Mouse (Mus musculus): ENCODE data around the gene Vmn1r200. TPM values are rescaled to one million over a fixed set of nuclear protein-coding genes. Genes with fewer than 3 reads are reported as not detected.

Vmn1r200 gene
- not detected for total RNA-seq (2021)

DNA sequence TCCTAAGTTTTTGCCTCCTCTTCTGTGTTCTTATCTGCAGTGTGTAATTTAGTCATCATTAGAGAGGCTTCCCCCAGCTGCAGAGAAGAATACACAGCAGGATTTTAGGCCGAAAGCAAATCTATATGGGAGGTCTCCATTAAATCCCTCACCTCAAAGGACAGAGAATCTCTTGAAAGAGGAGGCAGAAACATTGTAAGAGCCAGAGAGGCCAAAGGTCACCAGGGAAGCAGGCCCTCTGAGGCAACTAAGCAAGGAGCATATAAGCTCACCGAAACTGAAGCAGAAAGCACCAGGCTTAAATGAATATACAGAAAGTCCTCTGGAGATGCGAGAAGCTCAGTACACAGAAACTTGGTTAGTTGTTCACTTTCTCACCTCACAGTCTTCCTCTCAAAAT is at the start of gene Vmn1r200:
Vmn1r200 (plus strand) TSS at position 301 of the 400 bp plus-strand sequence.
- no peak for DNase-seq

- no peak for DNase-seq
Observed at GRCm38 (mm10) chr13:22350064-22350463, 40.1 kb upstream of the Vmn1r200 start, which contains the start of gene Vmn1r198. Gene Vmn1r198 (plus strand): TSS chr13:22350364.

GRCm38 (mm10) chr13:22350813-22351212 is 39.4 kb upstream of the Vmn1r200 start:
- DNase-seq, result no peak

GRCm38 (mm10) chr13:22379518-22379917 is 10.7 kb upstream of the Vmn1r200 start, which contains the start of gene Vmn1r199:
Gene Vmn1r199 (plus strand): TSS chr13:22379818.
- no peak for DNase-seq

DNA sequence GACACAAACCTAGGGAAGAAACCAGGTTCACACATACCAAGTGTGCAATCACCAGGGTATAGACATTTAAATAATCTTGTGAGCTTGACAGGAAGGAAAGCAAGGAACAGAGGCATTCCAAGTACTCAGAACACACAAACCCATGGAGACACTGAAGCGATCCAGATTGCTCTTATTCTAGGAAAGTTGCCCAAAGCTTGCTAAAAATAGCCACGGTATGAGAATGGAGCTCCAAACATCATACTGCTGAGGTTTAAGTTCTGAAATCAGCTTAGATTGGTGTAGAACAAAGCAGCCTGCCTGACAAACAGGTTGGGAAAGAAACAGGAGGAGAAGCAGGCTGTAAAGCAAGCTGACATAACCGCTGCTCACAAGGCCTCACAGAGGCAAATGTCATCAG is 9.0 kb upstream of the Vmn1r200 start:
- DNase-seq, result peak; percentile 11 to 25

DNA sequence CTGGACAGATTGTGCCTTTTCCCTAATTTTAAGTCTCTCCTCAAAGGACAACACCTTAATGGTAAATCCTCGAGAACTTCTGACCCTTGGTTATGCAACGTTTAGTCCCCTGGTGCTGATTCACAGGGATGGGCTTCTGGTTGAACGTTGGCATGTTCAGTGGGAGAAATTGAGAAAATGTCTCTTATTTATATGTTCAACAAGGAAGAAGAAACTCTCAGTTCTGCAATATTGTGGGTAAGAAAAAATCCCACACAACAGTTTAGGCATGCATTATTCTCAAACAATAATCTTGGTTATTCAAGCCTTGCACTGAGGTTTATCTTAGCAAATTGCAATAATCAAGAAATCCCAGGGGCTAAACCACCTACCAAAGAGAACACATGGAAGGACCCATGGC is 6.8 kb upstream of the Vmn1r200 start:
- DNase-seq, result no peak

DNA sequence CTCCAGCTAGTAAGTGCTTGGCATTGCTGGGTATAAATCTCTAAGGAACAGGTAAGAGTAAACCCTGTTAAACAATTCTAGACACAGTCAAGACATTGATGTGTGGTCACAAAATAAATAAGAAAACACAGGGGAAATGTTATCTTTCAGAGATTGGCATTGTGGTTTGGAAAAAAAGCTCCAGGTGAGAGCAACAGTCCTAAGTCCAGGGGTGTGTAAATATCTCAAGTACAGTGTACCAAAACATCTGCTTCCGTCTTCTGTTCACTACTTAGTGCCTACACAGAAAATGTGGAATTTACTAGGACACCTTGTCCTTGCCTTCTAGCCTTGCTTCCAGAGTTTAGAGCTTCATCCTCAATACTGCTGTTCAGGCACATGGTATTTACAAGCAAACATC is 3.1 kb upstream of the Vmn1r200 start:
- no peak for DNase-seq

- peak in 1 of 2 experiments; percentile 17 for DNase-seq
Observed at GRCm38 (mm10) chr13:22402978-22403377, 12.8 kb downstream of the Vmn1r200 start.

Other genes starting within 250 kb of the Vmn1r200 start
- gene Vmn1r191, start 206.4 kb upstream of the Vmn1r200 start, total RNA-seq (2021), result not detected
- gene Vmn1r192, start 199.2 kb upstream of the Vmn1r200 start, total RNA-seq (2021), result not detected
- gene Vmn1r193, start 167.2 kb upstream of the Vmn1r200 start, total RNA-seq (2021), result not detected
- not detected for gene Vmn1r194, start 146.2 kb upstream of the Vmn1r200 start, total RNA-seq (2021)
- gene Vmn1r195, start 119.9 kb upstream of the Vmn1r200 start, total RNA-seq (2021), result not detected
- not detected for gene Vmn1r196, start 100.5 kb upstream of the Vmn1r200 start, total RNA-seq (2021)
- gene Vmn1r197, start 65.8 kb upstream of the Vmn1r200 start, total RNA-seq (2021), result not detected
- gene Vmn1r198, start 40.0 kb upstream of the Vmn1r200 start, total RNA-seq (2021), result not detected
- gene Vmn1r199, start 10.6 kb upstream of the Vmn1r200 start, total RNA-seq (2021), result not detected
- gene Vmn1r201, start 81.5 kb downstream of the Vmn1r200 start, total RNA-seq (2021), result not detected
- not detected for gene Vmn1r202, start 115.0 kb downstream of the Vmn1r200 start, total RNA-seq (2021)
- not detected for gene Vmn1r203, start 127.7 kb downstream of the Vmn1r200 start, total RNA-seq (2021)
- gene Vmn1r204, start 162.8 kb downstream of the Vmn1r200 start, total RNA-seq (2021), result not detected
- not detected for gene Vmn1r205, start 202.6 kb downstream of the Vmn1r200 start, total RNA-seq (2021)
- not detected for gene Vmn1r206, start 233.9 kb downstream of the Vmn1r200 start, total RNA-seq (2021)